Mouse (Mus musculus) gastrocnemius, adult 2 months (tissue): ENCODE data around the gene Rarb. TPM values are rescaled to one million over a fixed set of nuclear protein-coding genes. Genes with fewer than 3 reads are reported as not detected.

Experiments used
- DNase-seq: peaks from one replicate; pipeline ENCODE4 v3.0.0; 2022
- H3K27ac ChIP-seq: fragments of 200-600 bp; 2 replicates; pipeline ENCODE4 v1.8.1; 2022; ENCODE audit warnings: mild to moderate bottlenecking
- H3K4me3 ChIP-seq: fragments of 200-600 bp; 2 replicates; pipeline ENCODE4 v1.8.1; 2022; ENCODE audit warnings: mild to moderate bottlenecking, moderate library complexity
- CTCF ChIP-seq: fragments of 200-600 bp; IDR thresholded peaks from 2 replicates; pipeline ENCODE4 v1.8.1; 2022; ENCODE audit warnings: antibody characterized with exemption, mild to moderate bottlenecking, moderate library complexity
- intact Hi-C: fragments of 180-260 bp; cut with DNase I; formaldehyde crosslinking; loops from one replicate; pipeline ENCODE4 v1.15.1; 2025
- total RNA-seq, 2 experiments: library from RNA; stranded (reverse); gene quantifications; 2 replicates each; pipeline ENCODE4 v1.2.3; 2021

The Rarb gene
- total RNA-seq, 2 experiments from 2014 or later: 12.9 to 13.1 TPM

GRCm38 (mm10) chr14:16563912-16564311 lies 255.0 kb downstream of the Rarb start:
- Histone ChIP-seq H3K27ac (no peak overlapping the region), H3K4me3 (no peak overlapping the region)
- DNase-seq: no peak
- intact Hi-C loops: no loop called here
- TF ChIP-seq CTCF: no peak

GRCm38 (mm10) chr14:16561496-16562170 lies 257.3 kb downstream of the Rarb start:
- intact Hi-C loops: no loop called here
- DNase-seq: no peak
- Histone ChIP-seq H3K4me3 (no peak overlapping the region), H3K27ac (no peak overlapping the region)
- no peak for TF ChIP-seq CTCF

GRCm38 (mm10) chr14:16559294-16560217 lies 259.4 kb downstream of the Rarb start:
- TF ChIP-seq CTCF: no peak
- Histone ChIP-seq H3K4me3 (no peak overlapping the region), H3K27ac (peak overlapping the region; percentile 54)
- peak; percentile 35 for DNase-seq
- intact Hi-C loops: no loop called here

GRCm38 (mm10) chr14:16558033-16558432 lies 260.9 kb downstream of the Rarb start:
- no peak for TF ChIP-seq CTCF
- intact Hi-C loops: no loop called here
- H3K27ac ChIP-seq: no peak overlapping the region
- no peak for DNase-seq
- no peak overlapping the region for H3K4me3 ChIP-seq

- Histone ChIP-seq H3K4me3 (peak overlapping the region; percentile 28; the same call in 1 of the 2 replicates), H3K27ac (peak overlapping the region; percentile 66)
- no peak for DNase-seq
- no peak for TF ChIP-seq CTCF
- intact Hi-C loops: no loop called here
Observed at GRCm38 (mm10) chr14:16554643-16555459, 264.1 kb downstream of the Rarb start.

GRCm38 (mm10) chr14:16554319-16554642 lies 264.7 kb downstream of the Rarb start:
- no peak for TF ChIP-seq CTCF
- Histone ChIP-seq H3K4me3 (no peak overlapping the region), H3K27ac (peak overlapping the region; percentile 66)
- DNase-seq: no peak
- intact Hi-C loops: no loop called here

- no peak overlapping the region for H3K27ac ChIP-seq
- TF ChIP-seq CTCF: no peak
- H3K4me3 ChIP-seq: no peak overlapping the region
- no peak for DNase-seq
- intact Hi-C loops: no loop called here
Observed at GRCm38 (mm10) chr14:16552293-16552692, 266.7 kb downstream of the Rarb start.

- intact Hi-C loops: no loop called here
Observed at GRCm38 (mm10) chr14:16551843-16552242, 267.1 kb downstream of the Rarb start.

GRCm38 (mm10) chr14:16548200-16548576 lies 270.8 kb downstream of the Rarb start:
- Histone ChIP-seq H3K27ac (peak overlapping the region; percentile 87), H3K4me3 (peak overlapping the region; percentile 27)
- DNase-seq: no peak
- intact Hi-C loops: no loop called here
- TF ChIP-seq CTCF: no peak

More at GRCm38 (mm10) chr14:16551843-16552242, 267.1 kb downstream of the Rarb start:
- TF ChIP-seq CTCF: no peak
- no peak overlapping the region for H3K4me3 ChIP-seq
- H3K27ac ChIP-seq: no peak overlapping the region
- DNase-seq: no peak

GRCm38 (mm10) chr14:16547492-16548199 lies 271.3 kb downstream of the Rarb start:
- Histone ChIP-seq H3K4me3 (peak overlapping the region; percentile 11; the same call in 1 of the 2 replicates), H3K27ac (peak overlapping the region; percentile 87)
- no peak for TF ChIP-seq CTCF
- peak; percentile 26 for DNase-seq
- intact Hi-C loops: no loop called here

GRCm38 (mm10) chr14:16544995-16545394 lies 274.0 kb downstream of the Rarb start:
- intact Hi-C loops: no loop called here
- no peak for DNase-seq
- H3K27ac ChIP-seq: no peak overlapping the region
- no peak for TF ChIP-seq CTCF
- no peak overlapping the region for H3K4me3 ChIP-seq

GRCm38 (mm10) chr14:16541641-16542040 lies 277.3 kb downstream of the Rarb start:
- Histone ChIP-seq H3K4me3 (no peak overlapping the region), H3K27ac (no peak overlapping the region)
- intact Hi-C loops: no loop called here
- DNase-seq: no peak
- TF ChIP-seq CTCF: no peak
